Mouse (Mus musculus): ENCODE measurements around the gene Wdr92.

DNA sequence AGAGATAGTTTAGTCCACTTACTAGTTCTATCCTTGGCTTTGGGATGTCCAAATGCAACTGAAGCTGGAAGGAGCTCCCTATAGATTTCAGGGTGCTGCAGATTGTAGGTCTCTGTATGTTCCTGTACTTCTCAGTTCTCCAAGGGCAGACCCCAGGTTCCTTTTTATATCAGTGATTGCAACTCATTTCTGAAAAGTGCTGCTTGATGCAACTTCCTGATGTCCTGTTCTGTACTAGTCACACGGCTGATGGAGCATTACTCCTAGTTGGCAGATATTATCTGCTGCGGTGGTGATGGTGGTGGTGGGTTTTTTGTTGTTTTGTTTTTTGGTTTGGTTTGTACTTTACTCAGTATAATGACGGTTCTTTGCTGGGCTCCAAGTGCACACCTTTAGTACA is 1.2 kb upstream of the Wdr92 start:
- TF ChIP-seq EP300 (IDR thresholded peaks at IDR 0.05; ENCODE audit: insufficient read depth, low read depth, low read length), result no peak
- TF ChIP-seq CTCF (IDR thresholded peaks at IDR 0.05; ENCODE audit: low read depth, low read length), result no peak
- TF ChIP-seq POLR2A (IDR thresholded peaks at IDR 0.05; ENCODE audit: insufficient read depth, low read length), result no peak
